Mouse (Mus musculus) embryonic facial prominence, embryonic 11.5 days (tissue): ENCODE results near the gene Gm20388. TPM values are rescaled to one million over a fixed set of nuclear protein-coding genes. Genes with fewer than 3 reads are reported as not detected.

Source experiments
- ATAC-seq: fragments of 200-750 bp; cut with Nextera tagmentation; replicated peaks from 2 replicates; pipeline ENCODE4 v1.8.0; 2017; ENCODE audit warnings: low read depth; ENCODE audit not compliant: insufficient number of reproducible peaks, low FRiP score, low TSS enrichment
- DNase-seq: peaks from one replicate; pipeline ENCODE4 v3.0.0-alpha.2; 2015; ENCODE audit warnings: low spot score
- H3K27ac ChIP-seq: fragments of 300-500 bp; sonication (generic); replicated peaks from 2 replicates; pipeline ENCODE4 v1.5.1; 2014; ENCODE audit warnings: mild to moderate bottlenecking, low read depth, low read length, control low read depth
- H3K27me3 ChIP-seq: fragments of 300-500 bp; sonication (generic); 2 replicates; pipeline ENCODE4 v1.6.1; 2014; ENCODE audit warnings: mild to moderate bottlenecking, low read length, moderate library complexity, mixed read lengths; ENCODE audit not compliant: control insufficient read depth, insufficient read depth
- H3K36me3 ChIP-seq: fragments of 300-500 bp; sonication (generic); replicated peaks from 2 replicates; pipeline ENCODE4 v1.6.1; 2014; ENCODE audit warnings: low read depth, mild to moderate bottlenecking, low read length, moderate library complexity, mixed read lengths; ENCODE audit not compliant: control insufficient read depth, insufficient read depth
- H3K4me1 ChIP-seq: fragments of 300-500 bp; sonication (generic); 2 replicates; pipeline ENCODE4 v1.6.1; 2014; ENCODE audit warnings: low read length, mixed read lengths; ENCODE audit not compliant: control insufficient read depth, insufficient read depth
- H3K4me2 ChIP-seq: fragments of 300-500 bp; sonication (generic); 2 replicates; pipeline ENCODE4 v1.6.1; 2014; ENCODE audit warnings: low read depth, mild to moderate bottlenecking, control low read depth, low read length, moderate library complexity
- H3K4me3 ChIP-seq: fragments of 300-500 bp; sonication (generic); 2 replicates; pipeline ENCODE4 v1.5.1; 2014; ENCODE audit warnings: low read depth, low read length, control low read depth
- H3K9ac ChIP-seq: fragments of 300-500 bp; sonication (generic); replicated peaks from 2 replicates; pipeline ENCODE4 v1.6.1; 2014; ENCODE audit warnings: mild to moderate bottlenecking, control low read depth, low read length
- H3K9me3 ChIP-seq: fragments of 300-500 bp; sonication (generic); replicated peaks from 2 replicates; pipeline ENCODE4 v1.6.1; 2016; ENCODE audit warnings: mild to moderate bottlenecking, low read length, inconsistent platforms, mixed read lengths; ENCODE audit not compliant: control insufficient read depth
- WGBS: fragments of 180-500 bp; shearing (Covaris S2); extraction: QIAGEN DNeasy Blood & Tissue Kit; methylation state at CpG from one replicate; pipeline ENCODE4 v1.1.7; 2014; 5-methylcytosine and 5-hydroxymethylcytosine counted together
- polyA plus RNA-seq: library from polyadenylated mRNA; unstranded; fragments of >200 nt; fragmentation: Nextera tagmentation; extraction: Ambion mirVana; gene quantifications from 2 replicates; pipeline ENCODE4 v1.2.1, GENCODE M21; 2014

The Gm20388 gene
- polyA plus RNA-seq, 1 experiment from 2014 or later: 3.1 TPM

DNA sequence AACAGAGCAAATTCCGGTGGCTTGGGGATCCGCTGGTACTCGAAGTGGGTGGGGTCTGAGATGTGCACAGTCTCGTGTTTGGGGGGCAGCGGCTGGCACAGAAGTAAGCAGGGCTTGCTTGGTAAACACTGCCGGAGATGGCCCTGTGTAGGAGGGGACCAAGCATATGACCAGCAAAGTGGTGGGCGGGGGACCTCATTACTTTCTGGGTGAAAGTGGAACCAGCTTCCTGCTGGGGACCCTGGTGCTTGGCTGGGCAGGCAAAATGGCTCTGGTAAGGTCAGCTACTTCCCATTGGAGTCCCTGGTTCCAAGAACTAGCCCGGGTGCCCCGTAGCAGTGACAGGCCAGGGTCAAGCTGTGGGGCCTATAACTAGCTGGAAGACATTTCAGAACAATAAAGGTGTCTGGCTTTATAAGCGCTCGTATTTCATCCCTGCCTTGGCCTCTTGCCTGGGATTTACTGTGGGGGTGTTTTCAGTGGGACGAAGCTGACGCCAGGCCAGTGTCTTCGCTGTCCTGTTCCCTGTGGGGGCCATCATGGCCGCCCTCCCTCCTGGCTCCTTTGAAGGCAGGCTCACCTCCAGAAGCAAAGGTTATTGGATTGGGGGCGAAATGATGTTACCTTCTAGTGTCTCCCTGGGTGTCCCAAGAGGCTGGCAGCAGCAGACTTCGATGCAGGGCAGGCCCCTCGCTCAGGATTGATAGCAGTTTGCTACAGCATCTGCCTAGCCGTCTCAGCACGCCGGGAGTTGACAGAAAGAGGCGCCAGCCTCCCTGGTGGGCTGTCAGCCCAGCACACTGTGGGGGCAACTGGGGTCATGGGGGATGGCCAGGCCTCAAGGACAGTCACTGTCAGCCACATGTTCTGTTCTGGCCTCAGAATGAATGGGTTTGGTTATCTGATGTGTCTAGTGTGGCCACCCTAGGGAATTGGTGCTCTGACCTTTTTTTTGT, 466.5 kb downstream of the Gm20388 start:
- H3K4me2 ChIP-seq: no peak overlapping the region
- no peak overlapping the region for H3K27ac ChIP-seq
- WGBS: 49% methylated on average over 22 of the region's 22 CpGs
- H3K4me3 ChIP-seq: no peak overlapping the region
- ATAC-seq (no peak), DNase-seq (no peak)
- no peak overlapping the region for H3K9ac ChIP-seq
- no peaks in the 10 kb centered on the region for H3K27me3 ChIP-seq
- peaks cover 7% of the 10 kb centered on the region for H3K4me1 ChIP-seq
- H3K36me3 ChIP-seq: no peaks in the 10 kb centered on the region
- H3K9me3 ChIP-seq: no peaks in the 10 kb centered on the region

DNA sequence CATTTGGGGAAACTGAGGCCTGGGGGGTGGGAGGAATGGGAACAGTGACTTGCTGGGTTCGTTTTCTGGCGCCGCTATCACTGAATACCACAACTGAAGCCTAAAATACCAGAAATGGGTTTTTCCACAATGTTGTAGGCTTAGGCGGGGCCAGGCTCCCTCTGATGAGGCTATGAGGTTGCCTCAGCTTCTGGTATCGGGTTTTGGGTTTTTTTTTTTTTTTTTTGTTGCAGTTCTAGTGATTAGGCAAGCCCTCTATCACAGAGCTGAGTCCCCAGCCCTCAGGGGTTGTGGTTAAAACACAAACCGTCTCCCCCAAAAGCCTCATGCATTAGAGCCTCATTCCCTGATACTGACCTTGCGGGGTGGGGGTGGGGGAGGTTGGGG, 467.2 kb downstream of the Gm20388 start:
- Histone ChIP-seq H3K9ac (no peak overlapping the region), H3K4me2 (no peak overlapping the region), H3K27me3 (no peaks in the 10 kb centered on the region), H3K4me3 (no peak overlapping the region), H3K36me3 (no peaks in the 10 kb centered on the region), H3K9me3 (no peaks in the 10 kb centered on the region), H3K27ac (no peak overlapping the region), H3K4me1 (peaks cover 7% of the 10 kb centered on the region)
- ATAC-seq: no peak
- DNase-seq: no peak
- WGBS: 58% methylated on average over 7 of the region's 7 CpGs

DNA sequence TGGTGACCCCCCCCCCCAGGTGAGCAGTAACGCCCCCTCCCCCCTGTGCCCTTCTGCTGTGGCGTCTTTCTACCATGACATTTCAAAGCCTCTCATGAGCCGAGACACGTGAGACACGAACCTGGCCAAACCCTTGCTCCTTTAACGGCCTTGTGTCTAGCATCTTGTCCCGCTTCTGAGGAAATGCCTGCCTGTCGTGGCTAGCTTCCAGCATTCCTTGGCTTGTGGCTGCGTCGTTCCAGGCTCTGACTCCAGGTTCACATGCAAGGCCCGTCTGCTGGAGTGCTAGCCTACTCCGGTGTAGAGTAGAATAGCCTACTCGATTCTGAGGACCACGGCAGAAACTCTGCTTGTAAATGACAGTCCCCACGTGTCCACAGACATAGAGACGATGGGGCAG, 467.7 kb downstream of the Gm20388 start:
- DNase-seq (peak; percentile 33), ATAC-seq (no peak)
- no peak overlapping the region for H3K27ac ChIP-seq
- no peaks in the 10 kb centered on the region for H3K9me3 ChIP-seq
- no peaks in the 10 kb centered on the region for H3K27me3 ChIP-seq
- 47% methylated on average over 16 of the region's 16 CpGs for WGBS
- no peak overlapping the region for H3K9ac ChIP-seq
- H3K4me2 ChIP-seq: no peak overlapping the region
- H3K36me3 ChIP-seq: no peaks in the 10 kb centered on the region
- H3K4me1 ChIP-seq: peaks cover 7% of the 10 kb centered on the region
- no peak overlapping the region for H3K4me3 ChIP-seq

DNA sequence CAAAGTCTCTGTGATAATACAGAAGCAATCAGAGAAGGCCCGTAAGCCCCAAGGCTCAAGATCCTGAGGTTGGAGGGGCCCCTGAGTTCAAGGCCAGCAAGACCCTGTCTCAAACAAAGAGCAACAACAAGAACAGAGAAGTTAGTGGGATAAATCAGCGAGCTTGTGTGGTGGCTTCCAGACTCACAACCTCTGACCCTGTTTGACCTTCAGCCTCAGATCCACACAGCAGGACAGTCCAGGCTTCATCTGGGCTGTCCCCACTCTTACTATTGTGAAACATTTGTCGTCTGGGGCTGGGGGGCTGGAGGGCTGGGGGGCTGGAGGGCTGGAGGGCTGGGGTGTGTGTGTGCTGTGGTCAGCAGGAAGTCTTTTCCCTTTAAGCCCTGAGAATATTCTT, 468.4 kb downstream of the Gm20388 start:
- H3K27ac ChIP-seq: no peak overlapping the region
- no peak overlapping the region for H3K4me2 ChIP-seq
- ATAC-seq (no peak), DNase-seq (no peak)
- H3K27me3 ChIP-seq: no peaks in the 10 kb centered on the region
- no peaks in the 10 kb centered on the region for H3K36me3 ChIP-seq
- H3K9me3 ChIP-seq: no peaks in the 10 kb centered on the region
- no peak overlapping the region for H3K4me3 ChIP-seq
- 27% methylated on average over 3 of the region's 3 CpGs for WGBS
- peaks cover 7% of the 10 kb centered on the region for H3K4me1 ChIP-seq
- H3K9ac ChIP-seq: no peak overlapping the region

DNA sequence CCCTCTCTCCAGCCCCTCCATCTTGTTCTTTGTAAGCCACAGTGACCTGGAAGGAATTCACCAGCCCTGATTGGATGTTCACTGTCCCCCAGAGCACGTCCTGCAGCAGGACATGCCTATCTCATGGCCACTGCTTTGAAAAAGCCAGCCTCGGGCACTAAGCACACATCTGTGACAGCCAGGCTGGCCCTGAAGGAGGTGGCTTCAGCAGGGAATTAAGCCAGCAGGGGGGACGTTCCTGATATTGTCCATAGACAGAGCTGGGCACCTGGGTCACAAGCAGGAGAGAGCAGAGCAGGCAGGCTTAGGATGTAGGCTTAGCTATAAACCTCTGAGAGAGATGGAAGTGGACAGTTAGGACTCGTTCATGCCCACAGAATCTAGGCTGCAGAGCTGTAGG, 471.2 kb downstream of the Gm20388 start:
- Histone ChIP-seq H3K9me3 (no peaks in the 10 kb centered on the region), H3K4me2 (no peak overlapping the region), H3K27me3 (no peaks in the 10 kb centered on the region), H3K27ac (no peak overlapping the region), H3K9ac (no peak overlapping the region), H3K36me3 (no peaks in the 10 kb centered on the region), H3K4me1 (peaks cover 4% of the 10 kb centered on the region), H3K4me3 (no peak overlapping the region)
- WGBS: 29% methylated on average over 4 of the region's 4 CpGs
- no peak for DNase-seq
- ATAC-seq: no peak

DNA sequence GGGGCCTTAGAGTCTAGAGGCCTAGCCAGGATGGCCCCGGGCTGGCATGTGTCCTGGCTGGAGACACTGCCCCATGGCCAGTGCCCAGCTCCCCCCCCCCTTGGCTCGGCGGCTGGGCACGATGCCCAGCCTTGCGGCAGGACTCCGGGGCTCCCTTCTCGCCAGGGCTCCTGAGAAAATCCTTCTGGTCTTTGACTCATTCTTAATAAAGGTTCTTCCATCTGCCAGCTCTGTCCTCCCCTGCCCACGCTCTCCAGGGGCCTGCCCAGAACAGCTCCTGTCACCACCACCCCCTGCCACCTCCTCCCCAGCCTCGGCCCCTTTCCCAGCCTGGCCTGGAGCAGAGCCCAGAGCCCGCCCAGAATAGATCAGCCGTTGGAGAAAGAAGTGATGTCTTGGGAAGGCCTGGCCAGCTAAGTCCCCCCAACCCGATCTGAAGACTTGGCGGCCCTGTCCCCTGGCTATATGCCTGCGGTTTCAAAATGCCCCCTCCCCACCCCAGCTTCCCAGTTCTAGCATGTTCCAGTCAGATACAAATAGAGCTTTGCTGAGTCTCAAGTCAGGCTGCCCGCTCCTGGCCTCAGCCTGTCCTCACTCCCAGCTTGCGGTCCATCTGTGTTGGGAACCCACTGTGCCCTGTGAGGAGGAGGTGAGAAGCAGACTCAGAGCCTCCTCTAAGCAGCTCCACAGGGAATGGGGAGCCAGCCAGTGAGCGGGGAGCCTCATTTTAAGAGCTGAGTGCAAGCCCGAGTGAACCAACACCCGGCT, 472.0 kb downstream of the Gm20388 start:
- WGBS: 78% methylated on average over 19 of the region's 19 CpGs
- Histone ChIP-seq H3K4me2 (no peak overlapping the region), H3K9ac (no peak overlapping the region), H3K27me3 (no peaks in the 10 kb centered on the region), H3K4me1 (no peaks in the 10 kb centered on the region), H3K4me3 (no peak overlapping the region), H3K27ac (no peak overlapping the region), H3K36me3 (no peaks in the 10 kb centered on the region), H3K9me3 (no peaks in the 10 kb centered on the region)
- no peak for ATAC-seq
- DNase-seq: no peak

DNA sequence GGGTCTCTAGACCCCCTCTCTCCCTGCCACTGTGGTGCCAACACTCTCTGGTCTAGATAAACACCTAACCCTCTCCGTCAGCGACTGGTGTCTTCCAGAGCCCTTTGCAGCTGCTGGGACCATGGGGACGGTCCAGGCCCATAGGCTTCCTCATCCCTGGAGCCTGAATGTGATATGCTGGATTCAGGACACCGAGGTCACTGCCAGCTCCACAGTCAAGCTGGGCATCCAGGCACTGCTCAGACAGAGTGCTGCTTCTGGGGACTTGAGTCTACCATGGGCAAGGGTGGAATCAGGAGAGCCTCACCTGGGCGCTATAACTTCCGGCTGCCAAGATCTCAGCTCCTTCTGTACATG, 472.5 kb downstream of the Gm20388 start:
- Histone ChIP-seq H3K9ac (no peak overlapping the region), H3K27me3 (no peaks in the 10 kb centered on the region), H3K4me1 (no peaks in the 10 kb centered on the region), H3K36me3 (no peaks in the 10 kb centered on the region), H3K9me3 (no peaks in the 10 kb centered on the region), H3K4me3 (no peak overlapping the region), H3K4me2 (no peak overlapping the region), H3K27ac (no peak overlapping the region)
- no peak for ATAC-seq
- 77% methylated on average over 6 of the region's 6 CpGs for WGBS
- no peak for DNase-seq

DNA sequence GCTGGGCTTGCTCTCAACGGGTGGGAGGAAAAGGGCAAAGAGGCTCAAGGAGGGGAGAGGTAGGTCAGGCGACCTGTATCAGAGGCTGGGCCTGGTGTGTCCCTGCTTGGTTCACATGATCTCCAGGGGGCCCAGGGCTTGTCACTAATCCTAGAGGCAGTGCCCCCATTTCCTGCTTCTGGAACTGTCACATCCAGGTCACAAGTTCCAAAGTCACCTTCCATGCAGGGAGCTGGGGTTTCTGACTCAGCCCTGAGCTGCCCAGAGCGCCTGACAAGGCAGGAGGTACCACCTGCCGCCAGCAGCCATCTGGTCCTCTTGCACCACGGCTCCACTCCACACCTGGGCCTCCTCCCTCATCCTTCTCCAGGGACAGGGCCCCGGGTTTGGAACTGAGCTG, 473.1 kb downstream of the Gm20388 start:
- Histone ChIP-seq H3K4me1 (no peaks in the 10 kb centered on the region), H3K27me3 (no peaks in the 10 kb centered on the region), H3K36me3 (no peaks in the 10 kb centered on the region), H3K27ac (no peak overlapping the region), H3K9ac (no peak overlapping the region), H3K4me2 (no peak overlapping the region), H3K9me3 (no peaks in the 10 kb centered on the region), H3K4me3 (no peak overlapping the region)
- ATAC-seq (no peak), DNase-seq (no peak)
- 38% methylated on average over 6 of the region's 6 CpGs for WGBS
